Mouse (Mus musculus): Measurements from ENCODE around the gene Prelid3b. TPM values are rescaled to one million over a fixed set of nuclear protein-coding genes. Genes with fewer than 3 reads are reported as not detected.
A peak's percentile ranks its signal among the peaks of the same experiment; 100 is the strongest.

Prelid3b gene
- polyA plus RNA-seq, 1 experiment, result 87.5 TPM

GRCm38 (mm10) chr2:174421107-174421506 is 51.8 kb downstream of the Prelid3b start:
- Histone ChIP-seq H3K27me3 (ENCODE audit: control insufficient read depth, insufficient read depth, low read length) (no peaks in the 10 kb centered on the region), H3K27ac (ENCODE audit: insufficient read depth, low read length) (no peak overlapping the region), H3K4me3 (replicated peaks; ENCODE audit: insufficient read depth, low read depth, low read length) (no peak overlapping the region), H3K4me1 (ENCODE audit: control insufficient read depth, insufficient read depth, low read length) (no peaks in the 10 kb centered on the region; the same call in 1 of the 2 replicates)
- DNase-seq, result no peak
- TF ChIP-seq CTCF (IDR thresholded peaks at IDR 0.05; ENCODE audit: borderline replicate concordance, insufficient read depth, low read depth, low read length), result no peak
- no peak for TF ChIP-seq POLR2A (IDR thresholded peaks at IDR 0.05; ENCODE audit: borderline replicate concordance, insufficient read depth, low read length)
- WGBS, result 91% methylated on average over 6 of the region's 6 CpGs

- TF ChIP-seq CTCF (IDR thresholded peaks at IDR 0.05; ENCODE audit: borderline replicate concordance, insufficient read depth, low read depth, low read length), result no peak
- peak; percentile 56; the same call in 1 of the 2 replicates for TF ChIP-seq POLR2A (IDR thresholded peaks at IDR 0.05; ENCODE audit: borderline replicate concordance, insufficient read depth, low read length)
- Histone ChIP-seq H3K27ac (ENCODE audit: insufficient read depth, low read length) (no peak within 1 kb of the TSS), H3K4me3 (replicated peaks; ENCODE audit: insufficient read depth, low read depth, low read length) (peak within 1 kb of the TSS; percentile 77), H3K4me1 (ENCODE audit: control insufficient read depth, insufficient read depth, low read length) (no peaks in the 10 kb centered on the region; the same call in 1 of the 2 replicates), H3K27me3 (ENCODE audit: control insufficient read depth, insufficient read depth, low read length) (no peaks in the 10 kb centered on the region)
- WGBS, result under 1% methylated on average over 40 of the region's 40 CpGs
- peak; percentile 91 to 94 for DNase-seq
Measured at GRCm38 (mm10) chr2:174415731-174416310, 57.1 kb downstream of the Prelid3b start, which contains the start of gene Nelfcd. Nelfcd (plus strand) TSS chr2:174415804.

Other genes with a start within 250 kb of the Prelid3b start
- 2,758 and 2,923 TPM in 2 replicates for gene Gnas, start 188.8 kb downstream of the Prelid3b start, polyA plus RNA-seq (2012; rRNA removed)
- gene Gm20721, start 126.4 kb downstream of the Prelid3b start, polyA plus RNA-seq (2012; rRNA removed), result 0.06 and 0.07 TPM in 2 replicates
- 74.0 and 77.4 TPM in 2 replicates for gene Nelfcd, start 57.3 kb downstream of the Prelid3b start, polyA plus RNA-seq (2012; rRNA removed)
- gene Ctsz, start 34.0 kb downstream of the Prelid3b start, polyA plus RNA-seq (2012; rRNA removed), result 64.2 and 70.7 TPM in 2 replicates
- 0.07 and 0.14 TPM in 2 replicates for gene Tubb1, start 22.4 kb downstream of the Prelid3b start, polyA plus RNA-seq (2012; rRNA removed)
- gene Atp5e, start 9.0 kb downstream of the Prelid3b start, polyA plus RNA-seq (2012; rRNA removed), result 679 and 697 TPM in 2 replicates
- 0.17 and 0.20 TPM in 2 replicates for gene Zfp831, start 170.5 kb upstream of the Prelid3b start, polyA plus RNA-seq (2012; rRNA removed)